Mouse (Mus musculus) layer of hippocampus, postnatal 25 days (tissue): ENCODE results near the gene Cep112. TPM values are rescaled to one million over a fixed set of nuclear protein-coding genes. Genes with fewer than 3 reads are reported as not detected.

Experiments
- DNase-seq, 2 experiments: peaks; one replicate each; pipeline ENCODE4 v3.0.0; 2022; ENCODE audit warnings: mixed read lengths in 2 of 2, low spot score in 1 of 2; ENCODE audit errors: extremely low spot score in 1 of 2
- total RNA-seq, 2 experiments: library from RNA; stranded (reverse); gene quantifications; 2 replicates each; pipeline ENCODE4 v1.2.3; 2021

Cep112 gene
- total RNA-seq, 2 experiments from 2014 or later: 12.5 to 18.1 TPM

DNA sequence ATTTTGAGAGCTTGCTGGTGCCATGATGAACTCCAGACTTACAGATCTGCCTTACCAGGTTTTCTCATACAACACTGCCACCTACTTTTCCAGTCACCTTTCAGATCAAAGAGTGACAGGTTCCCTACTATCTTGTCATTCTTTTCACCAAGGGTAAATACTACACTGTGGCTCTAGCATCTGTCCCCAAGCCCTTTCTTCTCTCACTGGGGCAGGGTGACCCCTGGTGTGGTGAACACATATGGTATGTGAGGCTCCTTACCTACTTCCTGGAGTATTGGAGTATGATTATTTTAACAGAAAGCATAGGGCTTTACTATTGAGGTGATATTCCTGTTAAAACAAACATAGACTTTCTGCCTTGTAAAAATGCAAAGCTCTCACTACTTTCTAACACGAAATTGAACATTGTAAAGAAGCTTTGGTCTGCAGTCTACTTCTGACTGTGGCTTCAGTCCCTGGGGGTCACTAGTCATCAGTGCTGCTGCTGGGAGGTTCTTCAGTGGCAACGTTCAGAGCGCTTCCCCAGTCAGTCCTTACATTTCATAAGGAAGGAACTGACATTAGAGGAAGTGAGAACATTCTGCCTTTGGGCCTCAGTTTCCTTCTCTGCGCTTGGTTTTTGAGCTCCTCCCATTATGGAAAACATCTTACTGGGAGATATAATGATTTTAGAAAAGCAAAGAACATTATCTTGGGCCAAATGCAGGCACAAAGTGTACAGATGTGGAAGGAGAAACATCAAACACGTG, 168.4 kb downstream of the Cep112 start:
- DNase-seq: no peak

DNA sequence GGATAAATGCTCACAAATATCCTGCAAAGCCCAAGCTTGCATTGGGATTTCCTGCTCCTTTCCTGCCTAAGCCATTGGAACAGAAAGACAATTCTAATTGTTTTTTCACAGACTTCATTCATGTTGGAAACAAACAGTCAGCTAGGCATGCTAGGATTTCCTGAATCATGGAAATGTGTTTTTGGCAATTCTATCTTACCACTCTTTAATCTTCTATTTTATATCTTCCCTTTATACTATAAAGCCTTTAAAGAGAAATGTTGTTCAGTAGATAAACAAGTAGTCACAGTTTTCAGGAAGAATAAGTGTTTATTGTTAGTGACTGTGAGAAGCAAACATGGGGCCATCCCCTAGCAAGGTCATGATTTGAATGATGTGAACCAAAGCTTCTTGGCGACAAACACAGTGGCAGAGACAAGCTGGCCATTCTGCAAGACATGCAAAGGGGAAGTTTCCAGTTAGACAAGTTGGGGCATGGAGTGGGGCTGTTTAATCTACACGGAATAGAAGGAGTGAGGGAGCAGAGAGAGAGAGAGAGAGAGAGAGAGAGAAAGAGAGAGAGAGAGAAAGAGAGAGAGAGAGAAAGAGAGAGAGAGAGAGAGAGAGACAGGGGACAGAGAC, 169.1 kb downstream of the Cep112 start:
- DNase-seq: no peak

DNA sequence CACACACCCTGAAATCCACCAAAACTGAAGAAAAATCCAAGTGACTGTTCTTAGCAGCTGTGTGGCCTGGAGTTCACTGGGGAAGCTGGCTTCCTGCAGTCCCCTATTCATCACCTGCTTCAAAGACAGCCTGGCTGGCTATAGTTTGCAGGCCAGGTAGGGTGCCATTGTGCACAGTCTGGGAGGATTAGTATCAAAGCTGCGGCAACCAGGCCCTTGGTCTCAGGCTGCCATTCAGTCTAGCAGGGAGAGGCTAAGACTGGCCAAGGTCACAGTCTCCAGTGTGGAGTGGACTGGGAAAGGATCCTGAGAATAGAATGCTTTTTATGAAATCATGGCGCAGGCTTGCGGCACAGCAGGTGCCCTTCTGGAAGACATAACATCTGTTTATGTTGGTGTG, 180.3 kb downstream of the Cep112 start:
- no peak for DNase-seq

DNA sequence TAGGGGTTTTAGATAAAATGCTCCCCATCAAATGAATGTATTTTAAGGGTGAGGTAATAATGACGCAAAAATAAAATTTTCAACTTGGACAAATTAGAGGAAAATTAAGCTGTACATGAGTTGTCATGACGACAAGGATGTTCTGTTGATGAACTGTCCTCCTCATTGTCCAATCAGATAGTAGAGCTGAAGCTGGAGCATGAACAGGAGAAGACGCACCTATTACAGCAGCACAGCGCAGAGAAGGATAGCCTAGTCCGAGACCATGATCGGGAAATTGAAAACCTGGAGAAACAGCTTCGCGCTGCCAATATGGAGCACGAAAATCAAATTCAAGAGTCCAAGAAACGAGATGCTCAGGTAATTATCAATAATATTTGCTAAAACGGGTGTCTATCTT, 181.0 kb downstream of the Cep112 start:
- no peak for DNase-seq

DNA sequence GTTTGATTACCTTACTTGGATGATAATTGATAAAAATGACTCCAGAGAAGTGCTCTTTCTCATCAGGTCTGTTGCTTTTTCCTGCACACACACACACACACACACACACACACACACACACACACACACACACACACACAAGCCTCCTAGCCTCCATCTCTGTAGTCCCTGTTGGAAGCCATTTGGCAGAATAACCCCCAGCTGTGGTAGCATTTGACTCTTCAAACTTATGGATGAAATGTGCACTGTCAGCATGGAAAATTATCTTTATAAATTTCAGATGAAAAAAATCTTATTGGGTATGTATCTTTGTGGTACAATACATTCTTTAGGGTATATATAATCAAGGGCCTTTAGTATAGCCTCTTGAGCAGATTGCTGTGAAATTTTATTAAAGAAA, 181.8 kb downstream of the Cep112 start:
- DNase-seq: no peak

DNA sequence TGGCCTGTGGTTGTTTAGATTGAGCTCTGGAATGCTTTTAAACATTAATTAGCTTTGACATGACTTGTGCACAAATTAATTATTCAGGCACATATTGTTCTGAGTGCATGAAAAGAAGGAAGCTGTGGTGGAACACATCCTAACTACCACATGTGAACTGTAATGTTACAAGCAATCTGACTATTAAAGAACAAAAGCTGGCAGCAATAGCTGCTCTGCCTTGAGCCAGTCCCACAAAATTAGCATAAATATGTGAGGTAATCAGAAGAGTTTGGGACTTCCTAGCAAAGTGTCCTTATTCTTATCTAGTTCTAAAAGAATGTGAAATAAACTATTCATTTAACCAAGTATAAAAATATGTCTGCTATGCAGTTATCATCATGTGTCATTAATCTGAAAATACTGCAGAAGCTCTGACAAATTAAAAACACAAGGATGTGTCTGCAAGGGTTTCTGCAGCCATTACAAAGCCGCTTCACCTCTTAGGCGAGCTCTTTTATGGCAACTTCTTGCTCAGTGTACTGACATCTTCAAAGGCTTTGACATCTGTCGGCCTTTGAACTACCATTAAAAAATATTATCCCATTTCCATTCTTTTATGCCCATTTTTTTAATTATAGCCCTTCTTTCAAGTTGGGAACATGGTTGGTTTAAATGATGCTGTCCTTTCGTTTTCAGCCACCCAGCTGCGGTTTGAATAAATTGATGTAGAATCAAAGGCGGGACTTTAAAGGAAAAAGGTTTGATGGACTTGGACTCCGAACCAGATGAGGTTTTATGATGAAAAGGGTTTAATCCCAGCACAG, 195.8 kb downstream of the Cep112 start:
- no peak for DNase-seq

DNA sequence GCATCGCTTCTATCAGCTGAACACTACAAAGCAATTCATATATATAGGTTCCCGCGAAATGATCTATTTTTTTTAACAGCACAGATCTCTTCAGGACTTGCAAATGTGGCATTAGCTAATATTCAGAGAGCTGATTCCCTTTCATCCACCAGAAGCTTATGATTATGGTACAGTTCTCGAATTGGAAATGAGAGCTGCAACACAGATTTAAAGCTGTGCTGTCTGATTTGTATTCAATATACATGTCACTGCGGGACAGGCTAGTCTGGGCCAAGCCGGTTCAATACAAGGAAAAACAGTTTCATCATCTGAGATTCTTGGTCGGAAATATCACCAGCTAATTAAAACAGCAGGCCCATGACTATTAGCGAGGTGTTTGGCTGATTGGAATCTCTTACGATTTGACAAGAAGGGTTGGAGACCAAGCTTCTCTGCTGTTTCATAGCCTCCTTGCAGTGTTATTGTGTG, 196.5 kb downstream of the Cep112 start:
- DNase-seq: no peak

DNA sequence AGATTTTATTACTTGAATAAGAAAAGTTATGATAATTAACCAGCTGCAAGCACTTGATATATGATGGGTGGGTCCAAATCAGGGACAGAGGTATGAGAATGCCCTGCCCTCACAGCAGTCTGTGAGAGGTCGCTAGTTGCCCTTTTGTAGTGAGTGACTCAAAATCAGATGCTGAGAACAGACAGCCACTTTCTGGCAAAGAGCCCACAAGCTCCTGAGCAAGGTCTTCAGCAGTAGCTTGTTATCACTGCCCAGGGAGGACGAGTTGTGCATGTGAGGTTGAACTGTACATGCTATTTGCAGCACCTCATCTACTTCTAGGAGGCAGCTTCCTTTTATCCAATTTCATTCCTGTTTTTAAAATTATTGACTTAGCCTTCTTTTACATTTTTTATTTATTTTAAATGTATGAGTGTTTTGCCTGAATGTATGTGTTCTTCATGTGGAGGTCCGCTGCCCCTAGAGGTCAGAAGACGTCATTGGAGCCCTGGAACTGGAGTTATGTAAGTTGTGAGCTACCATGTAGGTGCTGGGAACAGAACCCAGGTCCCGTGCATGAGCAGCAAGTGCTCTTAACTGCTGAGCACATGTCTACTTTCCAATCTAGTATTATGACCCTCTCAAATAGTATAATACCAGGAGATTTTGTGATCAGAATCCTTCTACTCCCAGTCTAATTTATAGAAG, 200.7 kb downstream of the Cep112 start:
- DNase-seq: no peak

DNA sequence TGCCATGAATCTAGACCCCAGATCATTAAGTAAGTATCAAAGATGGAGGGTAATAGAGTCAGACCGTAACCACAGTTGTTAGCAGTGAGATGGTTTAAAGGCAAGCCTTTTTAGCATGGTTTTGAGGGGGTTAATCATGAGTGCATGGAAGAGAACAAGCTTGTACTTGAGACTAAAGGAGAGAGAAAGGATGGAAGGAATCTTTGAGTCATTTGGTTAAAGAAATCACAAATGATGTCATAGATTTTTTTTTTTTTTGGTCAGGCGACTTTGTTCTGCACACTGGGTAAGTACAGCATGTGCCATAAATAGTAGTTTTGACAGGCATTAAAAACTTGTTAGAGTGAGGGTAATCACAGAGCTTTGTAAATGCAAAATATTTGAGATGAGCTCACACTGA, 212.8 kb downstream of the Cep112 start:
- DNase-seq: no peak

DNA sequence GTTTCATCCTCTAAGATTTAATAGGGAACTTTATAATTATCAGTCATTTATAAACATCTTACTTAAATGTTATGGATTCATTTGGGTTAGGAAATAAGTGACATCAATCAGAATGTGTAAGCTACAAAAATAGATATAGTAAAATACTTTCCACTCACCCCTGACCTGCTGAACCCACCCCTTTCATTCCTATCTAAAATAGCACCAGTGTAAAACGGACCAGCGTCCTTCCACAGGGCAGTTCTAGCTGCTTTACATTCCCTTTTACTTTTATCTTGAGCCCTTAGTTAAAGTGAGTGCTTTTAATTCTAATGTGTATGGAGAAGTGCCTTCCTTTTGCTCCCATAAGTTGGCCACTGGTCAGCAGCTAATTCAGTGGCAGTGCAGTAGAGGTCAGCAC, 230.6 kb downstream of the Cep112 start:
- DNase-seq: no peak

DNA sequence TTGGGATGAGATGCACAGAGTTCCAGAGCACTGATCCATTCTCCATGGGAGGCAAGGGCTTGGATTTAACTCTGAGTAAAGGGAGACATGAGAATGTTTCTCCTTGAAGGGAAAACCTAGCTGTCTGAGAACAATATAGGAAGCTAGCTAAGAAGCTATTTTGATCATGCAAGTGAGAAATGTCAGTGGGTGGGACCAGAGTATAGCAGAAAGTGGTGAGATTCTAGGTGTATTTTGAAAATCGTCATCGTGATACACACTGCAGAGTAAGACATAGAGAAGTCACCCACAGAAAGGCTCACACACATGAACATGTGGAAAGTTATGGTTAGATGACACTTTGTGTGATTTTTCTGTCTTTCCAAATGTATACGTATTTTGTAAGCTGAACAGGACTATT, 257.0 kb downstream of the Cep112 start:
- DNase-seq: no peak

DNA sequence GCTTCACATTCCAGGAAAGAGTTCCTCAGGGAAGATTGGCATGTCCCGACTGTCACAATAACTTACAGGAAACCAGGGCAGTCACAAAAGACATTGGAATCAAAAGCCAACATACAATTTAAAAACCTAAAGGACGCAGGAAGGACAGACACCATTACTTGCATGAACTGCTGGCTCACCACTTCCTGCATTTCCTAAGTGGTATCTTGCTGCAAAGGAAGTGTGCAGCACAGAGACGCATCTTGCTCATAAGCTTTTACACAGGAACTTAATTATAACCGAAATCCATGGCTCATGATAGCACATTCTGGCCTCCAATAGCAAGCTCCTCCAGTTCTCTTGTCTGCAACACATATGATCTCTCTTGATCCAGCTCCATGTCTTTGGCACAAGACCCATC, 271.6 kb downstream of the Cep112 start:
- no peak for DNase-seq

DNA sequence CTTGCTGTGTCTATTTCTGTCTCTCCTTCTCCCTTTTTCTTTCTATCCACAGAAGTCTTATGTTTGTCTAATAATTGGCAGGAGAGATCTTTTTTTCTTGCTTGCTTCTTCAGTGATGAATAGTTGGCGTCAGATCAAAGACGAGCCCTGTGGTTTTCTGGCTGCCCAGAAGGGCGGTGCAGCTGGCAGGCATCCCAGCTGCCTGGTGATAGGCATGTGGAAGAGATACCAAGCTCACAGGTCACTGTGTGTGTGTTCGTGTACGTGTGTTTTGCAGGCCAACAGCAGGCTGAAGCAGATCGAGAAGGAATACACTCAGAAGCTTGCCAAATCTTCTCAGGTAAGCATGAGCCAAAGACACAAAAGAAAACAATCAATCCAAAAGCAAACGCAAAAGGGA, 327.3 kb downstream of the Cep112 start:
- peak in 1 of 2 experiments; percentile 16 for DNase-seq

DNA sequence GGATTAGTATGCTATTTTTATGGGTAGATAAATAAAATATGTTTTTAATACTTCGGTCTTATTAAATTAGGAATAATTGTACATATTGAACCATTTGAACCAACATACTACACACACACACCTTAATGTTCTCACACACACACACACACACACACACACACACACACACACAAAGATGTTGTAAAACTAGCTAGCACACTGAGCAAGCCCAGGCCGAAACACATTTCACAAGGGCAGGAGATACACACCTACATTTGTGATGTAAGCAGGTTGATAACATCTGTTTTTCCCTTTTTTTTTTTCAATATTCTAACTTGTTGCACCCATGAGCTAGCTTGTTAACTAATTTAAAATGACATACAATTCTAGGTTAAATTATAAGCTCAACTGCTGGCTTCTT, 327.8 kb downstream of the Cep112 start:
- DNase-seq: no peak

DNA sequence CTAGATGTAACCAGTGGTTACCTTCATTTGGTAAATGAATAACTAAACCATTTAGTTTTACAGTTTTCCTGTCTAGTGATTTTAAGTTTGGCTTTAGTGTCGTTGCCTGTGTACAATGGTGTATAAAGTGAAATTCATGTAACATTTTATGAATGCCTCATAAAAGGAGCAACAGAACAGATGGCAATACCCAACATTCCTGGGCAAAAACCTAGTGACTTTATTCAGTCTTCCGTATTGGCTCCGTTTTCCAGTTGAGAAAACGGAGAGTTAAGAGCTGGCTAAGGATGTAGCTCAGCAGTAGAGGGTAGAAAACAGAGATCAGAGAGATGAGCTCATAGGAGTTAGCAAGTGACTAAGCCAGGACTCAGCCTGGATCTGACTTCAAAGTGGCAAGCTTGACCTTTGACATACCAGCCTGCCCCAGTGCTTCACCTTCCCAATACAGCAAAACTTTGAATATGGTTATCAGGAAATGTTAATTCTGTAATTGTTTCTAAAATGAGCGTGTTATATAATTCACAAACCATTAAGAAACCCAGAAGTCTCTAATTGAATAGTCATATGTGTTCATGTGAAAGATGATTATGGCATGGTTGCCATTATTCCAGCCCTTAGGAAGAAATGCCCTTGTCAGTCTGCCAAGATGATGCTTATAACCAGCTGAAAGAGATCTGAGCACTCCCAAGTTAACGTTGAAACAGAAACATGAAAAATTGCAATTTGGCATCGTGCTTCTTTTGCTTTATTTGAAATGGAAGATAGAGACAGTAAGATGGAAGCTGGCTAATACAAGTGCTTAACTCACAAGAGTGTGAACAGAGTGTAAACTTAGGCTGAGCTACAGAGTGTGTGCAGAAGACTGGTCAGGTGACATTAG, 328.6 kb downstream of the Cep112 start:
- DNase-seq: no peak

DNA sequence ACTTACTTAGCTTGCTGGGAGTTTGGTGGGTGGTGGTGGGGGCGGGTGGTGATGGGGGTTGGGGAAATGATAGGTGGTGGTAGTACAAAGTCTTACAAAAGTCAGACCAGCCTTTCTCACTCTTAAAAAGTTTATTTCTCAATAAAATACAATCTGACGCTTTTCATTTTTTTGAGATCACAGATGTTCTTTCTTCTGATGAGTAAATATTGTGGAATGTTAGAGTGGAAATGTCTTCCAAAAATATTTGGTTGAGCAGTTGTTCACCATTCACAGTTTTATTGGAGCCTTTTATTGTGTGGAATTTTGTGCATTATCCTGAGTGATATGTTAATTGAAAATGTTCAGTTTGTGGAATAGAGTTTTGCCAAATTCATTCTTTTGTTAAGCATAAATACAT, 332.2 kb downstream of the Cep112 start:
- DNase-seq: no peak

DNA sequence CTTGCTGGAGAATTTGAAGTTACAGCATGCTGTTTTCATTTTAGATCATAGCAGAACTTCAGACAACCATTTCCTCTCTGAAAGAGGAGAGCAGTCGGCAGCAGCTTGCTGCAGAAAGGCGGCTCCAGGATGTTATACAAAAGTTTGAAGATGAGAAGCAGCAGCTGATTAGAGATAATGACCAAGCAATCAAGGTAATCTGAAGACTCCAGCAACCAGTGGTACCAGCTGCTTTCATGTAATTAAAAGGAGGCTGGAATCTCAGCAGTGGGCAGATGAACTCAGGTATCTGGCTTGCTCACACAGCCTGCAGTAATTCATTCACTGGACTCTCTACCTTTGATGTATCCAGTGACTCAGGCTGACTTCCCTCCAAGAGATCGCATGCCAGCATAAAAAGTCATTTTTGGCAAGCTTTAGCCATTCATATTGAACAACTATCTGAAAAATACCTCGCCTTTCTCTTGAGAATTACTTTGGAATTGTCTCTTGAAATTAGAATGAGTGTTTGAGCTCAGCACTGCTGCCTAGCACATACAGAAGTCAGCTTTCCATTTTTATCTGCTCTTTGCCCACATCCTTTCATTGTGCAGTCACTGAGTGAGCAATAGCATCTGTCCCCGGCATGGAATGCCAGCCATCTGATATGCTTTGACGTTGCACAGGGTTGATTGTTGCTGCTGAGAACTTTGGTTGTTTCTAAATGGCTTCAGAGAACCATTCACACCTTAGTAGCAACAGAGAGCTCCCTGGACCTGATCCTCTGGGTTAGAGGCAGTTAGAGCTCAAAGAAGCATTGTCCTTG, 332.8 kb downstream of the Cep112 start:
- DNase-seq: no peak

DNA sequence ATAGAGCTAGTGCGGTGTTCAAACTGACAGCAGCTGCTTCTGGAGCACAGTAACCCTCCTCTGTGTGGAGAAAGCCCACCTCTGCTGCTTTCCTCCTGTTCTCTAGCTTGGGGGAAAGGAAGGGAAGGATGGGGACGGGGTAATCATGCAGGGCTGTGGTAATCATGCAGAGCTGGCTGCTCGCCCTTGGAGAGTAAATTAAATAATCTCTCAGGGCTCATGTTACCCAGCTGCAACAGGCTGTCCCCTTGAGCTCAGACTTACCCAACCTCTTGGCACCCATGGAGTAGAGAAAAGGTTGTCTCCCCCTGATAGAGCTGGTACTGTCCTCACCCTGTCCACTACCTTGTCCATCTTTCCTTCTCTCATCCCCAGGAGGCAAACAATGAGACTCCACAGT, 345.1 kb downstream of the Cep112 start:
- no peak for DNase-seq

DNA sequence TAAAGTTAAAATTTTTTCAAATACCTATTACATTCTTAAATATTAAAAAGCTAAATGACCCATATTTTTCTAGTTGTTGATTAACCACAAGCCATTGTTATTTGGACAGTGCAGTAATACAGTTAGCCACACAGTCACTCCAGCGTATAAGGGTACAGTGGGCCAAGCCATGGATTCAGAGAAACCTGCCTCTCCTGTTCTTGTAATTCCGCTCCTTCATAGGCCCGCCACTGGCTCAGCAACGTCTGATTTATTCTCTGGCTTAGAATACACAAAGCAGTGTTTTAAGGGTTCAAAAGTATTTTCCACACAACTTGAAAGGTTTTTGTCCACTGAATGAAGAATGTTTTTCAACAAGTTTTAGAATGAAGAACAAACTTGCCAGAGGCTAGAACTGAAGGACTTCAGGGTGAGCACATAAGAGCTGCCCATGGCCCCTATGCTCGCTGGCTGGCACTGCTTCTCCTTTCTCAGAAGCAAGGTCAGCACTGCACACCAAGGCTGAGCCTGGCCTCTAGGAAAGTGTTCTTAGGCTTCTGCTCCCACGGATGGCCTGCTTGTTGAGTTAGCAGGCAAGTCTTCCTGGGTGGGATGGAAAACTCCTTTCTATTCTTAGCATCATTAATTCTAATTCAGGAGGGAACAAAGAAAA, 349.2 kb downstream of the Cep112 start:
- DNase-seq: no peak
